Mouse (Mus musculus): ENCODE measurements around the gene Alk. TPM values are rescaled to one million over a fixed set of nuclear protein-coding genes. Genes with fewer than 3 reads are reported as not detected.

Gene Alk
- polyA plus RNA-seq, 2 experiments, result 0.02 to 0.03 TPM

DNA sequence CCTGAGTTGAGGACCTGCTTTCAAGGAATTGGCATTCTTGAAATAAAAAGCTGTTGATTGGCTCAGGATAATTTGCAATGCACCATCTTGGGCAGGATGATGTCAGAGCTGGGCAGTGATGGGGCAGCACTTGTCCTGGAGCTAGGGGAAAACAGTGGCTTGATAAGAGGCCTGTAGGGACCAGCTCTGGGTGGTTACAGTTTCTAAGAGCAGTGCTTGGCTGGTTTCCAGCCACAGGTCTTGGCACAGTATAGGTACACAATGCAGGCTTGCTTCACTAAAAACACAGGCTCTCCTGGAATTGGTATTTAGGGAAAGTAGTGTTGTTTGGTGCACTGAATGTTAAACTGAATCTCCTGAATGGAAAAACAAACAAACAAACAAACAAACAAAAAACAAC is 662.4 kb downstream of the Alk start:
- no peak for DNase-seq (ENCODE audit: low read depth in 3 of 3, low spot score in 3 of 3)
- Histone ChIP-seq H3K36me3 (replicated peaks; ENCODE audit: control insufficient read depth, insufficient read depth, low read depth) (no peaks in the 10 kb centered on the region), H3K9me3 (ENCODE audit: control insufficient read depth, low read length) (no peaks in the 10 kb centered on the region), H3K4me2 (ENCODE audit: low read depth) (no peak overlapping the region), H3K27ac (no peak overlapping the region), H3K4me3 (ENCODE audit: insufficient read depth in 1 of 2, low read depth in 2 of 2, low read length in 2 of 2) (no peak overlapping the region), H3K27me3 (ENCODE audit: control insufficient read depth, insufficient read depth, low read length) (no peaks in the 10 kb centered on the region), H3K9ac (replicated peaks) (no peak overlapping the region), H3K4me1 (replicated peaks; ENCODE audit: control insufficient read depth in 2 of 2, insufficient read depth in 2 of 2, low read length in 1 of 2) (no peaks in the 10 kb centered on the region)
- TF ChIP-seq CTCF (IDR thresholded peaks at IDR 0.05; ENCODE audit: low read depth) (no peak), EP300 (IDR thresholded peaks at IDR 0.05; ENCODE audit: low read depth) (no peak)
- ATAC-seq (ENCODE audit: insufficient read depth), result no peak

DNA sequence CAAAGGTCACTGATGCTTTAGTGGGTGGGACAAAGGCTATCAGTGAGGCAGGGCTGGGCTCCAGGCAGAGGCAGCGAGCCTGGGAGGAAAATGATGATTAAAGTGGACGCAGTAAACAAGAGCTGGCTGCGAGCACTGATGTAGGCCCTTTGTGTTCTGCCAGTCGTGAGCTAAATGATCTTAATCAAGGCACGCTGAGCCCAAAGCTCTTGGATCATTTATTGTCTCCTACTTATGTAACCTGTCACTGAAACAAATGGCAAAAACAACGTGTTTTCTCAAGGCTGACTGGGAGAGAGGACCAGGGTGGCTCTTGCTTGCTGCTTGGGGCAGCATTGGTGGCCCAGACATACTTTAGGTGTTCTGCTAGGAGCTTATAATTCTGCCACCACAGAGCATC is 663.0 kb downstream of the Alk start:
- WGBS (ENCODE audit: insufficient replicate concordance), result 40% methylated on average over 6 of the region's 6 CpGs
- H3K27me3 ChIP-seq (ENCODE audit: control insufficient read depth, insufficient read depth, low read length), result no peaks in the 10 kb centered on the region
- no peak overlapping the region for H3K4me2 ChIP-seq (ENCODE audit: low read depth)
- no peak for DNase-seq (ENCODE audit: low read depth in 3 of 3, low spot score in 3 of 3)
- H3K9me3 ChIP-seq (ENCODE audit: control insufficient read depth, low read length), result no peaks in the 10 kb centered on the region
- no peaks in the 10 kb centered on the region for H3K4me1 ChIP-seq (replicated peaks; ENCODE audit: control insufficient read depth in 2 of 2, insufficient read depth in 2 of 2, low read length in 1 of 2)
- no peak overlapping the region for H3K9ac ChIP-seq (replicated peaks)
- no peaks in the 10 kb centered on the region for H3K36me3 ChIP-seq (replicated peaks; ENCODE audit: control insufficient read depth, insufficient read depth, low read depth)
- no peak overlapping the region for H3K4me3 ChIP-seq (ENCODE audit: insufficient read depth in 1 of 2, low read depth in 2 of 2, low read length in 2 of 2)
- ATAC-seq (ENCODE audit: insufficient read depth), result no peak
- no peak overlapping the region for H3K27ac ChIP-seq
- TF ChIP-seq EP300 (IDR thresholded peaks at IDR 0.05; ENCODE audit: low read depth) (no peak), CTCF (IDR thresholded peaks at IDR 0.05; ENCODE audit: low read depth) (no peak)

DNA sequence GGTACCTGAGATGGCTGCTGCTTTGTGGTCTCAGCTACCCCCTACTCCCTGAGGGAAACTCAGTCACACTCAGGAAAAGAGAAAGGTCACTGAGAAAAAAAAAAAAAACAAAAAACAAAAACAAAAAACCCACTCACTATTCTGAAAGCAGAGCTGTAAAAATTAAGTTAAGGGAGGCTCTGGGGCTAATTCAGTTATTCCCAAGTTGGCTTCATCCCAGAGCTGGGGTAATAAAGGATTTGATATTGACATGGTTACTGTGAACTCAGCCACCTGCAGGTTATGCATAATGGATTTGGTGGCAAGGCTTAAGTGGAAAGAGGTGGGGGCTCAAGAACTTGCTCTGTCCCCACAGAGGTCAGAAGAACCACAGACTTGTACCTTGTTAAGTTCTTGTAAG is 667.7 kb downstream of the Alk start:
- Histone ChIP-seq H3K9ac (replicated peaks) (no peak overlapping the region), H3K36me3 (replicated peaks; ENCODE audit: control insufficient read depth, insufficient read depth, low read depth) (no peaks in the 10 kb centered on the region), H3K27me3 (ENCODE audit: control insufficient read depth, insufficient read depth, low read length) (no peaks in the 10 kb centered on the region), H3K4me1 (replicated peaks; ENCODE audit: control insufficient read depth in 2 of 2, insufficient read depth in 2 of 2, low read length in 1 of 2) (no peaks in the 10 kb centered on the region), H3K4me3 (ENCODE audit: insufficient read depth in 1 of 2, low read depth in 2 of 2, low read length in 2 of 2) (no peak overlapping the region), H3K27ac (no peak overlapping the region), H3K9me3 (ENCODE audit: control insufficient read depth, low read length) (no peaks in the 10 kb centered on the region), H3K4me2 (ENCODE audit: low read depth) (no peak overlapping the region)
- ATAC-seq (ENCODE audit: insufficient read depth) (no peak), DNase-seq (ENCODE audit: low read depth in 3 of 3, low spot score in 3 of 3) (no peak)
- TF ChIP-seq EP300 (IDR thresholded peaks at IDR 0.05; ENCODE audit: low read depth) (no peak), CTCF (IDR thresholded peaks at IDR 0.05; ENCODE audit: low read depth) (no peak)

DNA sequence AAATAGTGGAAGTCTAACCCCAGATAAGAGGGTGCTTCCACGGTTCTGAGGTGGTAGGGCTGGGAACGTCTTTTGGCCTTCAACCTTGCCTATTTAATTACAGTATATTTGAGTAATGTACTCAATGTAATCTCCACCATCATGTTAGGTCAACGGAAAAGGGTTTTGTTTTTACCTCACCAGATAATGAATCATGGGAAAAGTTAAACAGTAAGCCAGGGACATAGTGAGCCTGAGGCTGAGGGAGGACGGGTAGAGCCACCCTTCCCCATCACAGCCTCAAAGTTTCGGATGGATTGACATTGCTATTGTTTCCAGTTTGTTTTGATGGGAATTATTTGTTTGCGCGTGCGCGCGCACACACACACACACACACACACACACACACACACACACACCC is 668.6 kb downstream of the Alk start:
- WGBS (ENCODE audit: insufficient replicate concordance), result 74% methylated on average over 10 of the region's 10 CpGs
- no peak overlapping the region for H3K4me3 ChIP-seq (ENCODE audit: insufficient read depth in 1 of 2, low read depth in 2 of 2, low read length in 2 of 2)
- no peak for ATAC-seq (ENCODE audit: insufficient read depth)

DNA sequence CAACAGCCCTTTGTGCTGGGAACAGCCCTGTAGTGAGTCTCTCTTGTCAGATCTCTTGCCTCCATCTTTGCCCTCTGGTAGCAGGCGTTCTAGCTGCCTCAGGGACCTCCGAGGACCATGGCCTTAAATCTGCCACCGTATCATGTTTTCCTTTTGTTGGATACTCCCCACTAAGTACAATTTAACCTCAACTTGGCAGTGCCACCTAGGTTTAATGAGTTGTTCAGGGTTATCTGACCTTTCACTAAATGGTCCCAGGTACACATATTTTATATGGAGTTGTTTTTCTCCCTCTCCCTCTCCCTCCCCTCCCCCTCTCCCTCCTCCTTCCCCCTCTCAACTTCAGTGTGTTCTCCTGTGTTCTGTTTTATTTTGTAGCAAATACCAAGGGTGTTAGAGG is 669.1 kb downstream of the Alk start:
- H3K36me3 ChIP-seq (replicated peaks; ENCODE audit: control insufficient read depth, insufficient read depth, low read depth), result no peaks in the 10 kb centered on the region
- no peak for TF ChIP-seq EP300 (IDR thresholded peaks at IDR 0.05; ENCODE audit: low read depth)
- no peak for TF ChIP-seq CTCF (IDR thresholded peaks at IDR 0.05; ENCODE audit: low read depth)
- ATAC-seq (ENCODE audit: insufficient read depth) (no peak), DNase-seq (ENCODE audit: low read depth in 3 of 3, low spot score in 3 of 3) (no peak)
- no peak overlapping the region for H3K4me2 ChIP-seq (ENCODE audit: low read depth)
- no peaks in the 10 kb centered on the region for H3K9me3 ChIP-seq (ENCODE audit: control insufficient read depth, low read length)
- H3K4me3 ChIP-seq (ENCODE audit: insufficient read depth in 1 of 2, low read depth in 2 of 2, low read length in 2 of 2), result no peak overlapping the region
- H3K4me1 ChIP-seq (replicated peaks; ENCODE audit: control insufficient read depth in 2 of 2, insufficient read depth in 2 of 2, low read length in 1 of 2), result no peaks in the 10 kb centered on the region
- no peaks in the 10 kb centered on the region for H3K27me3 ChIP-seq (ENCODE audit: control insufficient read depth, insufficient read depth, low read length)
- H3K9ac ChIP-seq (replicated peaks), result no peak overlapping the region
- no peak overlapping the region for H3K27ac ChIP-seq
- 63% methylated on average over 3 of the region's 3 CpGs for WGBS (ENCODE audit: insufficient replicate concordance)

More for the DNA sequence above, 668.6 kb downstream of the Alk start:
- DNase-seq (ENCODE audit: low read depth in 3 of 3, low spot score in 3 of 3), result no peak
- Histone ChIP-seq H3K9me3 (ENCODE audit: control insufficient read depth, low read length) (no peaks in the 10 kb centered on the region), H3K9ac (replicated peaks) (no peak overlapping the region), H3K36me3 (replicated peaks; ENCODE audit: control insufficient read depth, insufficient read depth, low read depth) (no peaks in the 10 kb centered on the region), H3K27ac (no peak overlapping the region), H3K27me3 (ENCODE audit: control insufficient read depth, insufficient read depth, low read length) (no peaks in the 10 kb centered on the region), H3K4me2 (ENCODE audit: low read depth) (no peak overlapping the region), H3K4me1 (replicated peaks; ENCODE audit: control insufficient read depth in 2 of 2, insufficient read depth in 2 of 2, low read length in 1 of 2) (no peaks in the 10 kb centered on the region)
- TF ChIP-seq CTCF (IDR thresholded peaks at IDR 0.05; ENCODE audit: low read depth) (no peak), EP300 (IDR thresholded peaks at IDR 0.05; ENCODE audit: low read depth) (no peak)

DNA sequence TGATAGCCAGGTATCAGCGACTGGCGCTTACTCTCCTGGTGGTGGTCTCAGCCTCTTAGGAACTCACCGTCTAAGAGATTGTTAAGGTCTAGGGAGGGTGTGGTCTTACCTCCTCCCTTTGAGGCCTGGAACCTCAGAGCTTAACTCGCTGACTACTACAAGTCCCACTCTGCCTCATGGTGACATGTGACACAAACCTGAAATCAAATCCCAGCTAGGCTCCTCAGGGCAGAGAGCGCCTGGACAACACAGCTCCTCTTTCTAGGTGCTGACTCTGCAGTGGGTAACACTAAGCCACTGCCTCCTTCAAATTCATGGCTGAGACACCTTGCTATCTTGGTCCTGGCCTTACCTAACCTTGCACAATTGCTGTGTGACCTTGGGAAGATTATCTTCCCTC is 689.5 kb downstream of the Alk start:
- Histone ChIP-seq H3K4me3 (ENCODE audit: insufficient read depth in 1 of 2, low read depth in 2 of 2, low read length in 2 of 2) (no peak overlapping the region), H3K4me1 (replicated peaks; ENCODE audit: control insufficient read depth in 2 of 2, insufficient read depth in 2 of 2, low read length in 1 of 2) (no peaks in the 10 kb centered on the region), H3K9ac (replicated peaks) (no peak overlapping the region), H3K36me3 (replicated peaks; ENCODE audit: control insufficient read depth, insufficient read depth, low read depth) (no peaks in the 10 kb centered on the region), H3K9me3 (ENCODE audit: control insufficient read depth, low read length) (no peaks in the 10 kb centered on the region), H3K4me2 (ENCODE audit: low read depth) (no peak overlapping the region), H3K27ac (no peak overlapping the region), H3K27me3 (ENCODE audit: control insufficient read depth, insufficient read depth, low read length) (no peaks in the 10 kb centered on the region)
- TF ChIP-seq EP300 (IDR thresholded peaks at IDR 0.05; ENCODE audit: low read depth), result no peak
- ATAC-seq (ENCODE audit: insufficient read depth), result no peak
- 63% methylated on average over 5 of the region's 5 CpGs for WGBS (ENCODE audit: insufficient replicate concordance)
- DNase-seq (ENCODE audit: low read depth in 3 of 3, low spot score in 3 of 3), result no peak

Data from liver, embryonic 14.5 days (tissue).